Mouse (Mus musculus) embryo, embryonic 9.5 days (tissue): ENCODE data around the gene Fam180a.

Experiments used
- DNase-seq: peaks from one replicate; pipeline ENCODE4 v3.0.0-alpha.2; 2017; ENCODE audit errors: extremely low spot score

The Fam180a gene

GRCm38 (mm10) chr6:35313520-35313919 is 12.4 kb downstream of the Fam180a start:
- no peak for DNase-seq

GRCm38 (mm10) chr6:35309406-35309805 is 16.5 kb downstream of the Fam180a start:
- no peak for DNase-seq

- peak; percentile 16 for DNase-seq
Observed at GRCm38 (mm10) chr6:35308037-35308436, 17.9 kb downstream of the Fam180a start, which contains the start of gene Slc13a4. Gene Slc13a4, minus strand, starts transcription at chr6:35308131.

GRCm38 (mm10) chr6:35307136-35307535 is 18.8 kb downstream of the Fam180a start:
- no peak for DNase-seq

- DNase-seq = no peak
Observed at GRCm38 (mm10) chr6:35303355-35303900, 22.5 kb downstream of the Fam180a start.

- DNase-seq = no peak
Observed at GRCm38 (mm10) chr6:35302581-35302980, 23.4 kb downstream of the Fam180a start.

DNA sequence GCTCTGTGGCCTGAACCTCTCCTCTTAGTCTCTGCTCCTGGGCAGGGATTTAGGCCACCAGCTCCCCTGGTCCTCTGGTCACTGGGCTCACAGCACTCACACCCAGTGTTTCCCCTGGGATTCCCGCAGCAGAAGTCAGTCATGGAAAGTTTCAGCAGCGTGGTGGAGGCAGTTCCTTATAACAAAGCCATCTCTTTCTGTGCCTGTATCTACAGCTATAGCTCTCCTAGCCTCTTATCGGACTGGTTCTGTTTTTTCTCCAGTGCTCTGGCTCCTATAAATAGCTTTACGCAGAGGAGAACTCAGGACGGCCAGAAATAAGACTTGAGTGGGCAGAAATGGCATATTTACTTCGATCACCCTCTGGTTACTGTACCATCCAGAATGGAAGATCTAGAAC is 27.6 kb downstream of the Fam180a start:
- no peak for DNase-seq

DNA sequence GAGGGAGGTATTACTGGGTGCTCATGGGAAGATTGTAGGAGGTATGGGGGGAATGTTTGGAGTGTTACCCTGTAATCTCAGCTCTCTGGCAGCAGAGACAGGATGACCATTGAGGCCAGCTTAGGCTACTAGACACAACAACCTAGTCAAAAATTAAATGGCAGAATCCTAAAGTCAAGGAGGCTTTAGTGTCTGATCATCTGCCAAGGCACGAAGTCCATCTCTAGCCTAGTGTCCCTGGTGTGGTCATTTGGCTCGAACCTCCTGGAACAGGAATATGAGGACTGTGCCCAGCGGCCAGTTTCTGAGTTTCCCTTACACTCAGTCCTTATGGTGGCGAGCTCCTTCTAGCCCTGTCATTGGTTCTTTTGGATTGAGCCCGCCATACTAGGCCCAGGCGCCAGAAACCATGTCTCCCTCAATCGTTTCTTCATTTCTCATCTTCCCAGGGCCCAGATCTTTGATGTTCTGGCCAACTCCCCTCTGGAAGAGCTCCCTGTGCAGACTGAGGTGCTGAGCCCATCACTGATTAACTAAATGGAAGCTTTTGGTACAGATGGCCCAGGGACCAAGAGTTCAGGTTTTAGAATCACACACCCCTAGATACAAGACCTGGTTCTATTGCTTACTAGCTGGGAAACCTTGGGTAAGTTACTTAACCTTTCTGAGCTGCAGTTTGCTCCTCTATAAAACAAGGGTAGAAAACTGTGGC is 28.3 kb downstream of the Fam180a start:
- no peak for DNase-seq

GRCm38 (mm10) chr6:35297001-35297400 is 28.9 kb downstream of the Fam180a start:
- DNase-seq = no peak

DNA sequence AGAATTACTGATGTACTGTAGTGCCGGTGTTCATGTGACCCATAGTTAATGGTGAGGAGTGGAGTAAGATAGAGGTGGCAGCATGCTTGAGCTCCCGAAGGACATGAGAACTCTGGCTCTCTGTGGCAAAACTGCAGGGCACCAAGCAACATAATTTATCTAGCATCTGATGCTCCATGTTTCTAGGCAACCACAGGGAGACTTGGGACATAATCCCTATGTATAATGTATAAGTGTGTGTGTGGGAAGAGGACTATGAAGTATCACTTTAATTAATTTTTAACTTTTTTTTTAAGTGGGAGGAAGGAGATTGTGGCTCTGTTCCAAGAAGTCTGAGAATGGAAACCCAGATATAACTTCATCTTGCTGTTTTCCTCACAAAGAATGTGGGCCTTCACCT is 31.0 kb downstream of the Fam180a start:
- DNase-seq = no peak

DNA sequence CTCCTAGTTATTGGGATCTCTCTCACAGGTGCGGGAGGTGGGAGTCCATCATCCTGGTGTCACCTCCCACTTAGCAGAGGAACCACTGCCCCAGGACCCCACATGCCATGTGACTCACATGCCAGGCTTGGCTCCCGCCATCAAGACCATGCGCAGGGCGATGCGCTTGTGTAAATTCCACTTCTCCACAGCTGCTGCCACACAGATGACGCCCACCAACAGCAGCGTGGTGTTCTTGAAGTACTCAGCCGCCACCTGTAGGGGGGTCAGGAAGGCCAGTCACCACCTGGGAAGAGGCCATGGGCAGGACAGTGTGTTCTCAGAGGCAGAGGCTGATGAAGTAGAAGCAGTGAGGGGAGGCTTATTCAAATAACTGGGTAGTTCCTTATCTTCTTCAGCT is 36.3 kb downstream of the Fam180a start:
- no peak for DNase-seq

- no peak for DNase-seq
Observed at GRCm38 (mm10) chr6:35288920-35289319, 37.0 kb downstream of the Fam180a start.

DNA sequence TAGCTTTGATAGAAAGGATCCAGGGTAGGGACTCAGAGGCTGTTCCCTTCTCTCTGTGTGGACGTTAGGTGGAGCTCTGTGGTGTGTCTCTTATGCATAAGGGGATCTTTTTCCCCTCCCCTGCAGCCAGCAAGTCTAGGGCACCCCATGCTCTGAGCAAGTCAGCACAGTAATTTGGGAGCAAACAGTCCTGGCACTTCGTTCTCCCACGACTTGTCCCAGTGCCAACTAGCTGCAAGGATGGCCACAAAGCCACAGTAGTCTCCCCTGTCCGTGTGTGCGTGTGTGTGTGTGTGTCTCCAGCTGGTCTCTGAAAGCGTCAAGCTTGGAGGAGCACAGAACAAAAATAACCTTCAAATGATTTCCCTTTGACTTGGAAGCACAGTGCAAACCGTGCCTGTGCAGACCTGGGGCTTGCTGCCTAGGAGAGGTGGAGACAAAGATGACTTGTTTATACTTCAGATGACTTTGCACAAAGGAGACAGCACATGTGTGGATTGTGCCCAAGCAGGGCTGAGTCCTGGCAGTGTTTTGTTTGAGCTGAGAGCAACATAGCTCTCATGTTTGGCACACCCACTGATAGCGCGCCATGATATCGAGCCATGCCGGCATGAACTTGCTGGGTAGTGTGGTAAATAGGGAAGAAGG is 37.7 kb downstream of the Fam180a start:
- DNase-seq = no peak

- no peak for DNase-seq
Observed at GRCm38 (mm10) chr6:35279306-35279705, 46.6 kb downstream of the Fam180a start.

DNA sequence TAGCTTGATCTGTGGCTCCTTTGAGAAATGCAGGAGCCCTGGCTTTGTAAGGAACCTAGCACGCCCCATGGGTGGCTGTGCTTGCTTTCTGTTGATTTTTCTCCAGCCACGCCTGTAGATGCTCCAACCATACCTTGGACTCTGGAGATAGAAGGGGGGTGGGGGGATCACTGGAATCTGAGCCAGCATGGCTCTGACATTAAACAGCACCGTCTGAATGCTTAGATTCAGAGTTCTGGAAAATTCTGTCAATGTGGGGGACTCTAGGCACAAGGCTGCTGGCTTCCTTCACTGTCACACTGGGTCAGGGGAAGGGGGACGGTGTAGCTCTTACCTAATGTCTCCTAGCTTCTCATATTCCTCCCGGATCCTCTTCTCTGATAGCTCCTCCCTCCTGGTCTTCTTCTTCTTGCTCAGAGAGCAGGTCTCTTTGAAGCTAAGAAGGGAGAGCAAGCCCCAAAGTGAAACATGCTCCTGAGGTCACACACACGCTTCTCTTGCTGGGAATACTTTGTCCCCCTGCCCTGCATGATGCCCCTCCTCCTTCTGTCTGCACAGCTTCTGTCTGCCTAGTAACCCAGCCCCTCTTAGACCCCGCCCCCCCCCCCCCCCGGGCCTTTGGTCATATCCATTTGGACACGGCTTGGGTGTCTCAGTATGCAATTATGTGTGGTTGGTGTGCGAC is 47.9 kb downstream of the Fam180a start:
- DNase-seq = no peak

DNA sequence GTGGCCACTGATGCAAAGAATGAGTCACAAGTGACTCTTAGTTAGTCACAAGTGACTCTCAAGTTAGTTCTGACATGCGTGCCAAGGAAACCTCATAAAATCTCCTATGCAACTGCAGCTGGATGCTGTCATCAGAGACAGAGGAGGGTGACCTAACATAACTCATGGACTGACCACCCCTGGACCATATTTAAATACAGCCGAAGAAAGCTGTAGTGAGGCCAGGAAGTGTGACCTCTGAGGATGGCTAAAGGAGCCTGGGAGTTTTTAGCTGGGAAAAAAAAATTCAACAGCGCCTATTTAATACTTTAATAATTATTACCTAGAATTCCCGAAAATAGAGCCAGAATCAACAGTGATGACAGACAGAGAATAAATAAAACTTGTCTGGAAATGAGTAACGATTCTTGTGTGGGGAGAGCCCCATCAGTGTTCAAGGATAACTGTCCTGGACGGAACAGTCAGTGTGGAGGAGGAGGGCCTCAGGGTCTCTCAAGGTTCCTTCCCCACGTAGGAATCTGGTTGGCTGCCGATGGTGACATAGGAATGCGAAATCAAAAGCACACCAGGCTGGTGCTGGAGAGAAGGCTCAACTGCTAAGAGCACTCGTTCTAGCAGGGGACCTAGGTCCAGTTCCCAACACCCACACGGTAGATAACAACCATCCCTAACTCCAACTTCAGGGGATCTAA is 52.4 kb downstream of the Fam180a start:
- DNase-seq = no peak

DNA sequence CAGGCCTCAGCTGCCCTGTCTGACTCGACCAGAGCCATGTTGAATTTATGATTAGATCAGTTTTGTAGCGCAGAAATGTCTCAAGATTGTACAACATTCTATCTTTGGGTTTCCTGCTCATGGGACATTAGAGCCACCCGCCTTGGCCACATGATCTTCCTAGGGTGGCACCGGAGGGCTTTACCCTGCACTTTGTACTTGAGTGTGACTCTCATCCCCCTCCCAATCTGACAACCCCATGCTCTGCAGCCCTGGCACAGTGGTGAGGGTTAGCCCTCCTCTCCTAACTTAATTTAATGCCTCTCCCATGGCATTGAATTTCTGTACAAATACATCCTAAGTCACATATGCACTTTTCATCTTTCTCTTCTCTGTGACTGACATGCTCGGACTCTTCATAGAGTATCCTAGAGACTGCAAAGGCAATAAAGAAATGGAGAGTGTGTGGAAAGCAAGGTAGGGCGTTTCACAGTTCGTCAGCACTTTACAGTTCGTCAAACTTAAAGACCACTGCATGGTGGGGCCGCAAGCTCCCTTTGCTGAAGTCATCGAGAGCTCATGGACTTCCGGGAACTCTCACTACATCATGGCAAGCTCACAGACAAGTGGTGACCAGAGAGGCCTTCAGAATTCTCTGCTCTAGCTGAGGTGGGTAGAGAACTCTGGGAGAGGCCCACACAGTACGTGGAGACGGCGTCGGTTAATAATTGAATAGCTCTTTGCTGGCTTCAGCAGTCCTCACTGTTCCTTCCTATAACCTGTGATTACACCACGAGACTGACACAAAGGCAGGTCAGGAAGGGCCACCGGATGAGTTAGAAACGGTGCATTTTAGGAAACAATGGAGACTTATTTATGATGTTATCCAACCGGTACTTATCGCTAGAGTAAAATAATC is 53.8 kb downstream of the Fam180a start:
- no peak for DNase-seq

- DNase-seq = no peak
Observed at GRCm38 (mm10) chr6:35271094-35271855, 54.7 kb downstream of the Fam180a start.

GRCm38 (mm10) chr6:35269643-35270042 is 56.3 kb downstream of the Fam180a start:
- no peak for DNase-seq

GRCm38 (mm10) chr6:35268711-35269110 is 57.2 kb downstream of the Fam180a start:
- DNase-seq = no peak
